Mouse (Mus musculus) forebrain, embryonic 14.5 days (tissue): ENCODE measurements around the gene Uxs1. TPM values are rescaled to one million over a fixed set of nuclear protein-coding genes. Genes with fewer than 3 reads are reported as not detected.
A peak's percentile ranks its signal among the peaks of the same experiment; 100 is the strongest.

Source experiments
- ATAC-seq: fragments of 200-750 bp; cut with Nextera tagmentation; 2 replicates; pipeline ENCODE4 v1.8.0; 2017; ENCODE audit warnings: mild to moderate bottlenecking, moderate library complexity
- DNase-seq: peaks from one replicate; pipeline ENCODE4 v3.0.0-alpha.2; 2015; ENCODE audit warnings: low spot score
- H3K27ac ChIP-seq: fragments of 300-500 bp; sonication (generic); 2 replicates; pipeline ENCODE4 v1.5.1; 2014; ENCODE audit warnings: low read depth, mild to moderate bottlenecking, control low read depth, low read length, moderate library complexity
- H3K27me3 ChIP-seq: fragments of 300-500 bp; sonication (generic); replicated peaks from 2 replicates; pipeline ENCODE4 v1.6.1; 2014; ENCODE audit warnings: low read length, control low read depth, mixed read lengths; ENCODE audit not compliant: control insufficient read depth, insufficient read depth
- H3K36me3 ChIP-seq: fragments of 300-500 bp; sonication (generic); 2 replicates; pipeline ENCODE4 v1.6.1; 2014; ENCODE audit warnings: low read length, control low read depth; ENCODE audit not compliant: control insufficient read depth, insufficient read depth
- H3K4me1 ChIP-seq: fragments of 300-500 bp; sonication (generic); 2 replicates; pipeline ENCODE4 v1.6.1; 2014; ENCODE audit warnings: antibody characterized with exemption, low read length, control low read depth; ENCODE audit not compliant: control insufficient read depth, insufficient read depth
- H3K4me2 ChIP-seq: fragments of 300-500 bp; sonication (generic); 2 replicates; pipeline ENCODE4 v1.6.1; 2014; ENCODE audit warnings: mild to moderate bottlenecking, control low read depth, low read length
- H3K4me3 ChIP-seq: fragments of 300-500 bp; sonication (generic); 2 replicates; pipeline ENCODE4 v1.5.1; 2014; ENCODE audit warnings: low read depth, low read length, control low read depth
- H3K9ac ChIP-seq: fragments of 300-500 bp; sonication (generic); 2 replicates; pipeline ENCODE4 v1.6.1; 2014; ENCODE audit warnings: mild to moderate bottlenecking, low read length, control low read depth, moderate library complexity
- H3K9me3 ChIP-seq: fragments of 300-500 bp; sonication (generic); replicated peaks from 2 replicates; pipeline ENCODE4 v1.6.1; 2016; ENCODE audit warnings: low read length, control low read depth, mixed read lengths; ENCODE audit not compliant: control insufficient read depth
- WGBS: fragments of 180-500 bp; shearing (Covaris S2); extraction: QIAGEN DNeasy Blood & Tissue Kit; methylation state at CpG from one replicate; pipeline ENCODE4 v1.1.7; 2014; 5-methylcytosine and 5-hydroxymethylcytosine counted together
- polyA plus RNA-seq: library from polyadenylated mRNA; unstranded; fragments of >200 nt; fragmentation: Nextera tagmentation; extraction: Ambion mirVana; gene quantifications from 2 replicates; pipeline ENCODE4 v1.2.1, GENCODE M21; 2014

The Uxs1 gene
- polyA plus RNA-seq: 14.1 and 18.5 TPM in 2 replicates

DNA sequence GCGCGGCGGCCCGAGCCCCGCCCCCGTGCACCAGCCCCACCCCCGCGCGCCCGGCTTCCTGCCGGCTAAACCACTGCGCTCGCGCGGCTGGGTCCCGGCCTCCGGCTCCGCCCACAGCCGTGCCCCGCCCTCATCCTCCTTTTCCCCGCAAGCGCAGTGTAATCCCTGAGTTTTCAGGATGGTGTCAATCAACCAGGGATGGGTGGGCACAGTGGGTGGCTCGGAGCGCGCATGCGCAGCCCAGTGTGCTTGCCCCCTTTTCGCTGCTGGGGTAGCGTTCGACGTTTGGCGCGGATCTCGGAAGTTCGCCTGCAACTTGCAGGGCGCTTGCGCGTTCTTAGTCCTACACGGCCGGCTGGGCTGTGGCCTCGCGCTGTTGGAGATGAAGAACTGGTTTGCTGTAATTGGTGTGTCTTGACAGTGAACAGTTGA, at the start of gene Uxs1:
TSS of gene Uxs1 (minus strand) at position 38 of the 432 bp plus-strand sequence.
- H3K9ac ChIP-seq: peak within 1 kb of the TSS; percentile 93
- H3K9me3 ChIP-seq: no peaks in the 10 kb centered on the region
- peak within 1 kb of the TSS; percentile 89 for H3K4me3 ChIP-seq
- H3K4me1 ChIP-seq: peaks cover 21% of the 10 kb centered on the region
- H3K27ac ChIP-seq: peak within 1 kb of the TSS; percentile 93
- H3K36me3 ChIP-seq: no peaks in the 10 kb centered on the region
- H3K27me3 ChIP-seq: no peaks in the 10 kb centered on the region
- DNase-seq (peak; percentile 99), ATAC-seq (peak; percentile 98)
- under 1% methylated on average over 33 of the region's 41 CpGs for WGBS
- peak within 1 kb of the TSS; percentile 94 for H3K4me2 ChIP-seq

DNA sequence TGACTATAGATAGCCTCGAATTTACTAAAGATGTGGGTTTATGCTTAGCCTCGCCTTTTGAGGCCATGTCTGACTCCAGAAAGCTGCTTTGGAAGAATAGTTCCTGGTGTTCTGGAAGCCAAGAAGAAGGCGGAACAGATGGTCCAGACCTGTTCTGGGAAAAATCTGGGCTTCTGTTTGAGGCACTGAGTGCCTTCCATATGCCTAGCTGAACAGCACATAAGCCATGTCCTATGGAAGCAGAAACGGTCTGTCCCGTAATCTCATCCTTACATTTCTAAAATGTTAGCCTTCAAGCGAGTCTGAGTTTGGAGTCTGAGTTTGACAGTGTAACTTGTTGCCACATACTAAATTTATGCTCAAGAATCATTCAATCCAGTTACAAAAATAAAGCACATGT, 49.6 kb upstream of the Uxs1 start:
- H3K9me3 ChIP-seq: no peaks in the 10 kb centered on the region
- H3K27me3 ChIP-seq: no peaks in the 10 kb centered on the region
- DNase-seq: no peak
- H3K9ac ChIP-seq: no peak overlapping the region
- H3K4me1 ChIP-seq: no peaks in the 10 kb centered on the region
- H3K36me3 ChIP-seq: no peaks in the 10 kb centered on the region
- ATAC-seq: no peak
- no peak overlapping the region for H3K27ac ChIP-seq
- WGBS: 88% methylated on average over 6 of the region's 6 CpGs
- no peak overlapping the region for H3K4me2 ChIP-seq
- no peak overlapping the region for H3K4me3 ChIP-seq

DNA sequence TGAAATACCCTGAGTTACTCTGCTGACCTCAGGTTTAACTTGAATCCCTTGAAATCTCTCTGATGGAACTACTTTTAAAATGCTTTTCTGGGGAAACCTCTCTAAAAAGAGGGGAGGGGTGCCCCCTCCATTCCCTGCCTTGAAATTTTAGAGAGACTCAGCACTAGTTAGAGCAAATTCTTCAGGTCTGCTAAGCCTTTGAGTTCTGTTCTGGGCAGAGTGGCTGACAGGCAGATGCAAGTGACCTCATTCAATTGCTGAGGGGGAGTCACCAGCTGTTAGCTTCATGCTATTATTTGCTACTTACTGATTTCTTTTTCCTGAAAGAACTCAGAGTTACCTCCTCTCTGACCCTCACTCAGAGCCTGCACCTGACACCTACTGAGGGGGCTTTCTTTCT, 43.5 kb upstream of the Uxs1 start:
- H3K4me1 ChIP-seq: no peaks in the 10 kb centered on the region
- H3K27me3 ChIP-seq: no peaks in the 10 kb centered on the region
- no peak for DNase-seq
- H3K9ac ChIP-seq: no peak overlapping the region
- no peak overlapping the region for H3K4me3 ChIP-seq
- ATAC-seq: no peak
- H3K4me2 ChIP-seq: no peak overlapping the region
- H3K36me3 ChIP-seq: no peaks in the 10 kb centered on the region
- no peaks in the 10 kb centered on the region for H3K9me3 ChIP-seq
- H3K27ac ChIP-seq: no peak overlapping the region

DNA sequence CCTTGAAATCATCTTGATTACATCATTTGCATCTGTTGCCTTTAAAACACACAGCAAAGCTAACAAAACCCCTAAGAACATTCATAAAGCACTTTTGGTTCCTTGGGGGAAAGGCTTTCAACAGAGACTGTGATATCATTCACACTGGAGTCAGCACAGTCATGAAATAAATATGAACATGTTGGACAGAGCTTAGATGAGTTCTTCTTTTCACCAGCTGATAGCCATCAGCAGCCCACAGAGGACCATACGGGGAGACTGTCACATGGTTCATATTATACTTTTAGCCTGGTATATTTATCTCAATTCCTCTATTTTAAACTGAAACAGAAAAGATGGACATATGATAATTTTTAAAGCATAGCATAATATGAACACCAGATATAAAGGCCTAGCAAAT, 40.9 kb upstream of the Uxs1 start:
- WGBS: 92% methylated on average over 1 of the region's 1 CpGs
- ATAC-seq: no peak
- DNase-seq: no peak
- Histone ChIP-seq H3K9me3 (no peaks in the 10 kb centered on the region), H3K4me1 (no peaks in the 10 kb centered on the region), H3K27ac (no peak overlapping the region), H3K4me3 (no peak overlapping the region), H3K9ac (no peak overlapping the region), H3K36me3 (no peaks in the 10 kb centered on the region), H3K27me3 (no peaks in the 10 kb centered on the region), H3K4me2 (no peak overlapping the region)

DNA sequence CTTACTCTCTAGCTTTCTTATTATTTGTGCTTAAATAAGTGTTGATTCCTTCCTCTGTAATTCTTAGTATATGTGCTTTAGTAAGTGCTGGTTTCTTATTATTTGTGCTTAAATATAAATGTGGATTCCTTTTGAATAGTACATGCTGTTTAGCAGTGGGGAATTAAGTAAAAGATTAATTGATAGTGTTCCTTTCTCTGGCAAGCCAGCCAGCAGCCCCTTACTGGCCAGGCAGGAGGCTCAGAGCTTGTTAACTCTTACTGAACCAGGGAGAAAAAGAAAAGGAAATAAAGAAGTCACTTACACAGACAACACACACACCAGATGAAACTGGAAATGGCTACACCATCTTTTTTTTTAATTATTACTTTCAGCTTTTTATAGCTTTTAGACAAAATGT, 37.2 kb upstream of the Uxs1 start:
- H3K4me1 ChIP-seq: no peaks in the 10 kb centered on the region
- no peak overlapping the region for H3K9ac ChIP-seq
- no peak overlapping the region for H3K4me3 ChIP-seq
- no peak overlapping the region for H3K4me2 ChIP-seq
- ATAC-seq (no peak), DNase-seq (no peak)
- H3K27ac ChIP-seq: no peak overlapping the region
- H3K27me3 ChIP-seq: no peaks in the 10 kb centered on the region
- H3K36me3 ChIP-seq: no peaks in the 10 kb centered on the region
- no peaks in the 10 kb centered on the region for H3K9me3 ChIP-seq

DNA sequence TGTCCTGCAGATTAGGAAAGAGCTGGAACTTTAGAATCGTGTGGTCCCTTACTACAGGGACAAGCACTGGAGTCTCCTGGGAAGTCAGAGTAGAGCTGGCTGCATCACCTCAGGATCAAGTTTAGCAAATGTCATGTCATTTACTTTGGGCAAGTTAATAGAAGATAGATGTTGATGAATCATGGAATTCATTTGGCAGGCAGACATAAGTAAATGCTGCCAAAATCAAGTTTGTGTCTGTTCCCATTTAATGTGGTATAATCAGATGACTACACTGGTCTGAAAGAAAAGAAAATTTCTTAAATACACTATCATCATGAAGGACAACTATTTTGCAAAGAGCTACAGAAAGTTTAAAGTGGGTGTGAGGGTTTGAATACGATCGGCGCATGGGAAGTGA, 35.0 kb upstream of the Uxs1 start:
- Histone ChIP-seq H3K27ac (no peak overlapping the region), H3K4me3 (no peak overlapping the region), H3K36me3 (no peaks in the 10 kb centered on the region), H3K9me3 (no peaks in the 10 kb centered on the region), H3K4me2 (no peak overlapping the region), H3K27me3 (no peaks in the 10 kb centered on the region), H3K4me1 (no peaks in the 10 kb centered on the region), H3K9ac (no peak overlapping the region)
- ATAC-seq (no peak), DNase-seq (peak; percentile 2)
- 96% methylated on average over 4 of the region's 4 CpGs for WGBS

DNA sequence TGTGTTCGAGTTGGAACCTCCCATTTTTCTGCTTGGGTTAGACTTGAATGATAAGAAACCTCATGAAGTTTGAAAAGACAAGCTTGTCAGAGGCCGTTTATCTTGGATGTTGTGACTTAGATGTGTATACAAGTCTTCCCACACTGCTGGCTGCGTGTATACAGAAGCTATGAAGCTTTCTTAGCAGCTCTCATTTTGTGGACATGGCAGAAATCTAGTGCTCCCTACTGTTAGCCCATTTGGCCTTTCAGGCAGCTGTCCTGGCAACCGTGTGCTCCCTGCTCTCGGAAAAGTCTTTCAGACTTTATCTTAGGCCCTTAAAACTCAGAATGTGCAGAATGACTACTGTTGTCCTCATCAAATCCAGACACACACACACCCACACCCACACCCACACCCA, 31.4 kb upstream of the Uxs1 start:
- no peaks in the 10 kb centered on the region for H3K27me3 ChIP-seq
- no peak overlapping the region for H3K4me2 ChIP-seq
- no peak for DNase-seq
- H3K36me3 ChIP-seq: no peaks in the 10 kb centered on the region
- H3K9ac ChIP-seq: no peak overlapping the region
- no peak overlapping the region for H3K4me3 ChIP-seq
- no peak overlapping the region for H3K27ac ChIP-seq
- 79% methylated on average over 5 of the region's 5 CpGs for WGBS
- H3K9me3 ChIP-seq: no peaks in the 10 kb centered on the region
- H3K4me1 ChIP-seq: no peaks in the 10 kb centered on the region
- no peak for ATAC-seq

DNA sequence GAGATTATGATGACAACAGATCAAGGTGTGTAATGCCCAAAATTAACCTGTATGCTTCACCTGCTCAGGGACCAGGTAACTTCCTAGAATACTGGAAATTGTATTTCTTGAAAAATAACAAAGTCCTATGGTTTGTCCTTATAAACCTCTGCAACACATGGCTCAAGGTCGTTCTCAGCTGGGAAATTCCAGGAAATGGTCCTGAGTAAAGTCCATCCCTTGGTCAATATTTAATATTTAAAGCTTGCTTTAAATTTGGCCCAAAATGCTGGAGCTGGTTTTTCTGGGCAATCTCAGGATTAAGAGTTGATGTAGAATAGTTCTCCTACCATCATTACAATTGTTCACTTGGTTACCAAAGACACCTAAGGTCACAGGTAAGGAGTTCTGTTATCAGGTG, 30.1 kb upstream of the Uxs1 start:
- H3K4me3 ChIP-seq: no peak overlapping the region
- no peaks in the 10 kb centered on the region for H3K9me3 ChIP-seq
- H3K9ac ChIP-seq: no peak overlapping the region
- no peaks in the 10 kb centered on the region for H3K4me1 ChIP-seq
- no peaks in the 10 kb centered on the region for H3K27me3 ChIP-seq
- WGBS: 81% methylated on average over 1 of the region's 1 CpGs
- no peak overlapping the region for H3K27ac ChIP-seq
- DNase-seq (no peak), ATAC-seq (no peak)
- no peaks in the 10 kb centered on the region for H3K36me3 ChIP-seq
- H3K4me2 ChIP-seq: no peak overlapping the region

DNA sequence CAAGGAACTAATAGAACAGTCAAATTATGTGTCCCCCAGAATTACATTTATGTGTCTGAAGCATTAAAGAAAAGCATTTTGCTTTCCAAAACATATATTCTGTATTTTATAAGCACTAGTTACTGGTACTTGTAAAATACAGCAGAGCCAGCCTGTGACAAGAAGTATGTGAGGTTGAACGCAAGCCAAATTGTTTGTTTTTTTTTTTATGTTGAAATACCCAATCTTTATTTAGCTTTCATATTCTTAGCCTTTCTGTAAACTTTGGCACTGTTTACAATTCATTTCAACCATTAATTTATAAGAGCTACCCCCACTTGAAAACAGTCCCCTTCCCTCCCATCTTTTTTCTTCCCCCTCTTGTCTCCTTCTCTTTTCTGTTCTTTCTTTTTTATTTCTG, 28.0 kb upstream of the Uxs1 start:
- Histone ChIP-seq H3K27ac (no peak overlapping the region), H3K4me3 (no peak overlapping the region), H3K4me1 (no peaks in the 10 kb centered on the region), H3K4me2 (no peak overlapping the region), H3K27me3 (no peaks in the 10 kb centered on the region), H3K36me3 (no peaks in the 10 kb centered on the region), H3K9ac (no peak overlapping the region), H3K9me3 (no peaks in the 10 kb centered on the region)
- DNase-seq (no peak), ATAC-seq (no peak)
- WGBS: 93% methylated on average over 1 of the region's 1 CpGs

DNA sequence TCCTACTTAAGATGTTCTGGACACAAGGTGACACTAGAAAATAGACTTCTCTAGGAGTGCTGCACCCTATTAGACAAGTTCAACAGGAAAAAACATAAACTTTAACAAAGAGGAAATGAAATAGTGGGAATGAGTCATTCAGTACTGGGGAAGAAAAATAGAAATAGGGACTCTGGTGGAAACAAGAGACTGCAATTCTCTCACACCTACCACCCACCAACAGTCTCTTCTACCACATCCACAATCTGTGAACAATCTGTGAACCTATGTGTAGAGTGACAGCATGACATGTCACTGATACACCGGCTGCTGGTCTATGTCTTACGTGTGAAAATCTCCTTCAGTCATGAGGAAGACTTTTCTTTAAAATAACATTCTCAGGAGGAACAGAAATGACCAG, 15.8 kb upstream of the Uxs1 start:
- no peaks in the 10 kb centered on the region for H3K27me3 ChIP-seq
- WGBS: 87% methylated on average over 2 of the region's 2 CpGs
- no peaks in the 10 kb centered on the region for H3K4me1 ChIP-seq
- no peak overlapping the region for H3K4me2 ChIP-seq
- ATAC-seq (no peak), DNase-seq (no peak)
- no peaks in the 10 kb centered on the region for H3K9me3 ChIP-seq
- H3K36me3 ChIP-seq: no peaks in the 10 kb centered on the region
- no peak overlapping the region for H3K4me3 ChIP-seq
- no peak overlapping the region for H3K9ac ChIP-seq
- no peak overlapping the region for H3K27ac ChIP-seq
